Mouse (Mus musculus) erythroblast, embryonic 14.5 days (primary cell): ENCODE results near the gene Plcg2.

Experiments
- GATA1 ChIP-seq: IDR thresholded peaks from 2 replicates; pipeline ENCODE4 v1.6.1; 2012; ENCODE audit warnings: low read length, inconsistent platforms, mixed read lengths
- TAL1 ChIP-seq: IDR thresholded peaks from 3 replicates; pipeline ENCODE4 v1.6.1; 2012; ENCODE audit warnings: low read length, inconsistent platforms, mixed read lengths

DNA sequence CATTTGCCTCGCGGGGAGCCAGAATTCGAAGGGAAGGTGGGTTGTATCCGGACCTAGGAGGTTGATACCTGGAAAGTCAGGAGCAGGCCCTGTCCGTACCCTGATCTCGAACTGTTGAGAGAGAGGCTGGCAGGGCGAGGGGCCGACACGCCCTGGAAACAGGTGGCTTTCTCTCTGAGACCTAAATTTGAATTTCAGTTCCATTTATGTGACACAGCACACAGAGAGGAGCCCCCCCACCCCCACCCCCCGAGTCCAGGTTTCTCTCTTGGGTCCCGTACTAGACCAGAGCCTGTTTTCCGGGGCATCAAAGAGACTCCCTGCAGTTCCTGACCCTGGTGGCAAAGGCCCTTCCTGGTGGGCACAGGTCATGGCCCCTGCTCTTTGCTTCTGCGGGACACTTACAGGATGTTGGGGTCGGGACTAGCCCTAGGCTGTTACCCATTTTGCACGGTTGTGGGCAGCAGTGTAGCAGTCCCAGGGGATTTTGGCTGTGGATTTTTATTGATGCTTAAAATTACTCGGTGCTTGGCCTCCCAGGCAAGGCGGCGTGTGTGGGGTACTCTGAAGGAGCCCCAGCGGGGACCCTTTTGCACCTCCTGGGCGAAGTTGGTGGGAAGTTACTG lies 937 bp downstream of the Plcg2 start:
- no peak for TF ChIP-seq TAL1
- no peak for TF ChIP-seq GATA1
